Mouse (Mus musculus): ENCODE measurements at regions not wholly inside any gene's neighbourhood (a gene's known extent, or its start where the extent isn't known, plus 50 kb on each side); places are given as distances from the start of the nearest gene placed in this dataset.

DNA sequence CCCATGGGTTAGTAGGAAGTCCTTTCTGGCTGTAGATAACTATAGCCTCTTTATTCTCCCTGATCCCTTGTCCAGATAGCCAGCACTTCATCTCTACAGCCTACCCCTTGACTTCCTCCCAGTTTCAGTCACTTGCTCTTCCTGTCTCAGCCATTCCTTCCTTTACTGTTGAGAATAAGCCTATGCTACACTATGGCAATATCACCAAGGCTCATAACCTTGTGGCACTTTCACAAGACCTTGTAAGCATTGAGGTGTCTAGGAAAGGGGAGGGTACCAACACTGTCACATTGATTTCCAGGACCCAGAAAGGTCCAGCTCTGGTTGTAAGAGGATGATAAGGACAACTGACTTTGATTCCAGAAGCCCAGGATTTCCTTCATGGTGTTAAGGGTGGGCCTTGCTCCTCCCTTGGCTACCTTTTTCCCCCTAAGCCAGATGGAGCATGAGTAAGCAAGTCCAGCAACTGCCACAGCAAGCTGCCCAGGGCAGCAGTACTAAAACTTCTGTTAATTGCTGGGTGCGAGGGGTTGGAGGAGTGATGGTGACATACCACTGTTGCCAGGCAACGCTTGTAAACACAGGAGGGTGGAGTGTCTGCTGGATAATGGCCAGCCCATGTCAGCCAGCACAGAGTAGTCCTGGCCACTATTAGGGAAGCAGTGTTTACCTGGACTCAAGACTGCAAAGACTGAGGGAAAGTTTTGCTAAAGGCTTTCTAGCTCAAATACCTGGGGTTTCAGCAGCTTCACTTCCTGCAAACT is 75.7 kb downstream of the Ankrd16 start:
- H3K4me2 ChIP-seq (replicated peaks), result no peak overlapping the region
- no peak overlapping the region for H3K27ac ChIP-seq
- H3K4me3 ChIP-seq (replicated peaks), result no peak overlapping the region
- H3K36me3 ChIP-seq, result no peaks in the 10 kb centered on the region
- H3K9me3 ChIP-seq, result no peaks in the 10 kb centered on the region
- no peaks in the 10 kb centered on the region for H3K4me1 ChIP-seq (replicated peaks)
- H3K9ac ChIP-seq, result no peak overlapping the region
- peak; percentile 92 for ATAC-seq
- 18% methylated on average over 2 of the region's 2 CpGs for WGBS
- no peaks in the 10 kb centered on the region for H3K27me3 ChIP-seq (replicated peaks)

DNA sequence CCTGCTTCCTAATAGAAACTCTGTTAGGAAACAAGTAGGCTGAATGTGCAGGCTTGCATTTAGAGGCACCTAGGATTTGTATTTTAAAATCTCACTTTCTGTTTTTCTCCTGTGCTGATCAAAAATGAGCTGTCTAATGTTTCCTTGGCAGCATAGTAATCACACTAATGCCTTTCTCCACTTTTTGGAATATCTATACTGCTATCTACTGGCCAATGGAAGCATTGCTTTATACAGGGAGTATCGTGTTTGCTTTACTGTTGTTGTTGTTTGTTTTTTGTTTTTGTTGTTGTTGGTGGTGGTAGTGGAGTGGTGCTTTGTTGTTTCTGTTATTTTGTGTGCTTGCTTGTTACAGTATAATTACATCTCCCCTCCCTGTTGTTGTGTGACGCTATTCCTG is 92.3 kb downstream of the Ankrd16 start:
- H3K27me3 ChIP-seq (replicated peaks), result no peaks in the 10 kb centered on the region
- no peak overlapping the region for H3K27ac ChIP-seq
- no peaks in the 10 kb centered on the region for H3K36me3 ChIP-seq
- no peak for ATAC-seq
- no peak overlapping the region for H3K4me2 ChIP-seq (replicated peaks)
- no peak overlapping the region for H3K9ac ChIP-seq
- H3K4me1 ChIP-seq (replicated peaks), result no peaks in the 10 kb centered on the region
- WGBS, result 43% methylated on average over 2 of the region's 2 CpGs
- H3K4me3 ChIP-seq (replicated peaks), result no peak overlapping the region
- H3K9me3 ChIP-seq, result no peaks in the 10 kb centered on the region

- no peaks in the 10 kb centered on the region for H3K27me3 ChIP-seq (replicated peaks)
- 32% methylated on average over 1 of the region's 1 CpGs for WGBS
- no peaks in the 10 kb centered on the region for H3K36me3 ChIP-seq
- no peaks in the 10 kb centered on the region for H3K9me3 ChIP-seq
- H3K9ac ChIP-seq, result no peak overlapping the region
- ATAC-seq, result no peak
- H3K4me3 ChIP-seq (replicated peaks), result no peak overlapping the region
- no peak overlapping the region for H3K27ac ChIP-seq
- H3K4me1 ChIP-seq (replicated peaks), result no peaks in the 10 kb centered on the region
- H3K4me2 ChIP-seq (replicated peaks), result no peak overlapping the region
Observed at GRCm38 (mm10) chr2:11880005-11880404, 102.3 kb downstream of the Ankrd16 start.

- H3K27ac ChIP-seq, result no peak overlapping the region
- H3K4me3 ChIP-seq (replicated peaks), result no peak overlapping the region
- H3K27me3 ChIP-seq (replicated peaks), result no peaks in the 10 kb centered on the region
- no peak overlapping the region for H3K9ac ChIP-seq
- no peaks in the 10 kb centered on the region for H3K36me3 ChIP-seq
- no peaks in the 10 kb centered on the region for H3K9me3 ChIP-seq
- ATAC-seq, result no peak
- WGBS, result 73% methylated on average over 7 of the region's 7 CpGs
- no peaks in the 10 kb centered on the region for H3K4me1 ChIP-seq (replicated peaks)
- no peak overlapping the region for H3K4me2 ChIP-seq (replicated peaks)
Observed at GRCm38 (mm10) chr2:11894792-11895568, 117.3 kb downstream of the Ankrd16 start.

- no peaks in the 10 kb centered on the region for H3K4me1 ChIP-seq (replicated peaks)
- no peak overlapping the region for H3K4me2 ChIP-seq (replicated peaks)
- 70% methylated on average over 11 of the region's 11 CpGs for WGBS
- ATAC-seq, result no peak
- no peaks in the 10 kb centered on the region for H3K9me3 ChIP-seq
- no peaks in the 10 kb centered on the region for H3K27me3 ChIP-seq (replicated peaks)
- H3K4me3 ChIP-seq (replicated peaks), result no peak overlapping the region
- no peak overlapping the region for H3K9ac ChIP-seq
- no peaks in the 10 kb centered on the region for H3K36me3 ChIP-seq
- H3K27ac ChIP-seq, result no peak overlapping the region
Observed at GRCm38 (mm10) chr2:11899698-11900660, 122.3 kb downstream of the Ankrd16 start.

DNA sequence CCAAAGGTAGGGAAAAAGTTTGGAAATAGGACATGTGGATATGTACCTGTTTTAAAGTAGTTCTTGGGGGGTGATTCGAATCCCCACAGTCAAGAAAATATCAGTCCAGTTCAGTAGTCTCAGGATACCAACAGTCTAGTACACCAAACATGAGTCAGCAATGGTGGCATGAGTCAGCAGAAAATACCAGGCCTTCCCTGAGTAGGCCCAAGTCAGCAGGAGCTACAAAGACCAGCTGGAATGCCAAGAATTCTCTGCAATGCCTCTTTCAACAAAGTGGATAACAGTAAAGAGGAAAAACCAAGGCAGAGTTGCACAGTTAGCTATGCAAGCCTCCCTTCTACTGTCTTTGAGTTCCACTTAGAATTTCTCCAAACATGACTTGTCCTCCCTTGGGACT is 137.1 kb downstream of the Ankrd16 start:
- no peak overlapping the region for H3K9ac ChIP-seq
- H3K9me3 ChIP-seq, result no peaks in the 10 kb centered on the region
- H3K4me2 ChIP-seq (replicated peaks), result no peak overlapping the region
- 87% methylated on average over 1 of the region's 1 CpGs for WGBS
- no peak for ATAC-seq
- H3K4me3 ChIP-seq (replicated peaks), result no peak overlapping the region
- H3K27me3 ChIP-seq (replicated peaks), result no peaks in the 10 kb centered on the region
- H3K27ac ChIP-seq, result no peak overlapping the region
- H3K4me1 ChIP-seq (replicated peaks), result no peaks in the 10 kb centered on the region
- H3K36me3 ChIP-seq, result no peaks in the 10 kb centered on the region

DNA sequence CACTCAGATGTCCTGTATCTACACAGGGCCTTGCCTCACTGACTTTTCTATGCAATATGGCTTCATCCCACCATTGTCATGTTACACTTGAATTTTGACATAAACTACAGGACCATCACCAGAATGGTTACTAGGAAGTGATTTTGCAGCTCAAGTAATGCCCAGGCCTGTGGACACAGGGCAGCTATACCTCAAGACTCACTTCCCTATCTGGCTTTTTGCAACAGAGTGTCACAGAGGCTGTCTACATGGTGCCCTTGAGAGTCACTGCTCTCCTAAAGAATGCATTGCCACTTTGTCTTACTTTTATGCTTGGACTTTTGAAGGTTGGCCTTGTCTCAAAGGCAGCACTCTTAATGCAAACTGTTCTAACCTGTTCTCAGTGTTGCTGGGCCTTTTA is 139.7 kb downstream of the Ankrd16 start:
- no peaks in the 10 kb centered on the region for H3K4me1 ChIP-seq (replicated peaks)
- H3K9ac ChIP-seq, result no peak overlapping the region
- H3K36me3 ChIP-seq, result no peaks in the 10 kb centered on the region
- no peaks in the 10 kb centered on the region for H3K27me3 ChIP-seq (replicated peaks)
- H3K27ac ChIP-seq, result no peak overlapping the region
- no peak overlapping the region for H3K4me2 ChIP-seq (replicated peaks)
- H3K4me3 ChIP-seq (replicated peaks), result no peak overlapping the region
- ATAC-seq, result no peak
- H3K9me3 ChIP-seq, result no peaks in the 10 kb centered on the region

DNA sequence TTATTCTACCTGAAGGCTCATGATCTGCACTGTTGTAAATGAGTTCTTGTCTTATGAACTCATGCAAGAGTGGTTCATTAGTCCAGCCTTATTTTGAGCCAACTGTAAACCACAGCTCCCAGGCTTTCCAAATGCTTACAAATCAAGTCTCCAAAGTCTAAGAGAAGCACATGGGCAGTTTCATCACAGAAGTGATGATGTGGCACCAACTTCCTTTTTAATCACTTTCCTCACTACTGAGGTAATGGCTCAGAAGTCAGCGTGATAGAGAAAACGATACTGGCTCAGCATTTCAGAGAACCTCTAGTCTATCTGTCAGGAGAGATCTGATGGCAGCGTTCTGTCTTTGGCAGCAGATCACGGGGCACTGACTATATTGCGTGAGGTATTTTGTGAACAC is 140.4 kb downstream of the Ankrd16 start:
- Histone ChIP-seq H3K4me3 (replicated peaks) (no peak overlapping the region), H3K4me2 (replicated peaks) (no peak overlapping the region), H3K27ac (no peak overlapping the region), H3K36me3 (no peaks in the 10 kb centered on the region), H3K9me3 (no peaks in the 10 kb centered on the region), H3K27me3 (replicated peaks) (no peaks in the 10 kb centered on the region), H3K9ac (no peak overlapping the region), H3K4me1 (replicated peaks) (no peaks in the 10 kb centered on the region)
- ATAC-seq, result no peak
- WGBS, result 84% methylated on average over 5 of the region's 5 CpGs

- H3K9me3 ChIP-seq, result no peaks in the 10 kb centered on the region
- ATAC-seq, result peak; percentile 84
- WGBS, result 62% methylated on average over 3 of the region's 3 CpGs
- no peaks in the 10 kb centered on the region for H3K36me3 ChIP-seq
- H3K9ac ChIP-seq, result no peak overlapping the region
- no peak overlapping the region for H3K4me2 ChIP-seq (replicated peaks)
- no peak overlapping the region for H3K4me3 ChIP-seq (replicated peaks)
- H3K4me1 ChIP-seq (replicated peaks), result no peaks in the 10 kb centered on the region
- H3K27ac ChIP-seq, result no peak overlapping the region
- no peaks in the 10 kb centered on the region for H3K27me3 ChIP-seq (replicated peaks)
Observed at GRCm38 (mm10) chr2:11960777-11961176, 183.1 kb downstream of the Ankrd16 start.

DNA sequence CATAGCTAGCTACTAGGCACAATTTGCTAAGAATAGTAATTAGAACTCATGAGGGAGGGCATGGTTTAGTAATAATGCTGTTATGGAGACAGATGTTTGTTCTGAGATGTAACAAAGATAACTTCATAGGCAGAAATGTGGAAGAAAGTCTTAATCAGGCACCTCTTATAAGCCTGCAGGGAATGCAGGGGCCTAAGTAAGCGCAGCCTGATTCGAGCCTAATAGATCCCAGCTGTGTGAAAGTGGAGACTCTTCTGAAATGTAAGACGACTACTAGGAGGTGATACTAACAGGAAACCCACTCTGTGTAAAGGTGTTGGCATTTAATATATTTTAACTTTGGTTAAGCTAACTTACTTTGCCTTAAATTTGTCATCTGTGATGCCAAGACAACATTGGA is 187.7 kb downstream of the Ankrd16 start:
- no peak overlapping the region for H3K4me3 ChIP-seq (replicated peaks)
- H3K4me1 ChIP-seq (replicated peaks), result no peaks in the 10 kb centered on the region
- no peaks in the 10 kb centered on the region for H3K27me3 ChIP-seq (replicated peaks)
- H3K9ac ChIP-seq, result no peak overlapping the region
- H3K9me3 ChIP-seq, result no peaks in the 10 kb centered on the region
- no peak for ATAC-seq
- H3K27ac ChIP-seq, result no peak overlapping the region
- no peak overlapping the region for H3K4me2 ChIP-seq (replicated peaks)
- H3K36me3 ChIP-seq, result no peaks in the 10 kb centered on the region
- 55% methylated on average over 3 of the region's 3 CpGs for WGBS

GRCm38 (mm10) chr2:11967001-11967400 is 189.3 kb downstream of the Ankrd16 start:
- H3K36me3 ChIP-seq, result no peaks in the 10 kb centered on the region
- no peak for ATAC-seq
- no peak overlapping the region for H3K9ac ChIP-seq
- no peaks in the 10 kb centered on the region for H3K4me1 ChIP-seq (replicated peaks)
- 76% methylated on average over 2 of the region's 2 CpGs for WGBS
- H3K27me3 ChIP-seq (replicated peaks), result no peaks in the 10 kb centered on the region
- H3K4me3 ChIP-seq (replicated peaks), result no peak overlapping the region
- no peak overlapping the region for H3K27ac ChIP-seq
- H3K4me2 ChIP-seq (replicated peaks), result no peak overlapping the region
- H3K9me3 ChIP-seq, result no peaks in the 10 kb centered on the region

- Histone ChIP-seq H3K4me1 (replicated peaks) (no peaks in the 10 kb centered on the region), H3K9ac (no peak overlapping the region), H3K36me3 (no peaks in the 10 kb centered on the region), H3K27ac (no peak overlapping the region), H3K4me2 (replicated peaks) (no peak overlapping the region), H3K4me3 (replicated peaks) (no peak overlapping the region), H3K9me3 (no peaks in the 10 kb centered on the region), H3K27me3 (replicated peaks) (no peaks in the 10 kb centered on the region)
- WGBS, result 86% methylated on average over 5 of the region's 5 CpGs
- no peak for ATAC-seq
Observed at GRCm38 (mm10) chr2:11971972-11972371, 194.3 kb downstream of the Ankrd16 start.

Data from intestine, embryonic 15.5 days (tissue).